Mouse (Mus musculus): ENCODE measurements around the gene Pcsk5. TPM values are rescaled to one million over a fixed set of nuclear protein-coding genes. Genes with fewer than 3 reads are reported as not detected.

Gene Pcsk5
- total and polyA plus RNA-seq, 3 experiments, result 0.27 TPM; not detected in 2

- no peak for DNase-seq (ENCODE audit: low spot score)
- TF ChIP-seq GATA1 (IDR thresholded peaks at IDR 0.05; ENCODE audit: borderline replicate concordance, low read length), result no peak
- TF ChIP-seq POLR2AphosphoS5 (IDR thresholded peaks at IDR 0.05; ENCODE audit: insufficient replicate concordance, low read depth, low read length), result no peak
- no peak for TF ChIP-seq GATA2 (IDR thresholded peaks at IDR 0.05; ENCODE audit: borderline replicate concordance, low read depth, low read length)
- no peak for TF ChIP-seq TAL1 (conservative IDR thresholded peaks at IDR 0.05; ENCODE audit: low read depth, low read length)
- Histone ChIP-seq H3K9me3 (replicated peaks) (no peaks in the 10 kb centered on the region), H3K4me3 (ENCODE audit: low read depth, low read length) (no peak overlapping the region), H3K36me3 (replicated peaks) (no peaks in the 10 kb centered on the region), H3K27me3 (ENCODE audit: insufficient read depth, low read length) (peaks cover 19% of the 10 kb centered on the region), H3K4me1 (ENCODE audit: insufficient read depth, low read depth, low read length) (peaks cover 5% of the 10 kb centered on the region; the same call in 1 of the 2 replicates)
- no peak for ATAC-seq (ENCODE audit: extremely low read depth, insufficient number of reproducible peaks, low FRiP score, poor library complexity, severe bottlenecking)
These were observed 452.4 kb downstream of the Pcsk5 start for GRCm38 (mm10) chr19:17385022-17385421.

- peaks cover 5% of the 10 kb centered on the region; the same call in 1 of the 2 replicates for H3K4me1 ChIP-seq (ENCODE audit: insufficient read depth, low read depth, low read length)
- no peaks in the 10 kb centered on the region for H3K36me3 ChIP-seq (replicated peaks)
- DNase-seq (ENCODE audit: low spot score), result no peak
- no peak overlapping the region for H3K4me3 ChIP-seq (ENCODE audit: low read depth, low read length)
- no peak for TF ChIP-seq GATA2 (IDR thresholded peaks at IDR 0.05; ENCODE audit: borderline replicate concordance, low read depth, low read length)
- H3K27me3 ChIP-seq (ENCODE audit: insufficient read depth, low read length), result peaks cover 31% of the 10 kb centered on the region
- no peaks in the 10 kb centered on the region for H3K9me3 ChIP-seq (replicated peaks)
- no peak for ATAC-seq (ENCODE audit: extremely low read depth, insufficient number of reproducible peaks, low FRiP score, poor library complexity, severe bottlenecking)
These were observed 454.5 kb downstream of the Pcsk5 start for GRCm38 (mm10) chr19:17382807-17383397.

All from G1E (cell line).